Mouse (Mus musculus) kidney, adult 2 months (tissue): ENCODE measurements around the gene Pid1. TPM values are rescaled to one million over a fixed set of nuclear protein-coding genes. Genes with fewer than 3 reads are reported as not detected.
A peak's percentile ranks its signal among the peaks of the same experiment; 100 is the strongest.

ENCODE experiments used
- DNase-seq: peaks from one replicate; pipeline ENCODE4 v3.0.0; 2021
- H3K27ac ChIP-seq: fragments of 200-500 bp; 2 replicates; pipeline ENCODE4 v1.5.1; 2012; ENCODE audit warnings: low read depth, low read length, control low read depth, inconsistent platforms; ENCODE audit not compliant: insufficient read depth
- H3K27me3 ChIP-seq: fragments of 200-500 bp; replicated peaks from 2 replicates; pipeline ENCODE4 v1.6.1; 2012; ENCODE audit warnings: mild to moderate bottlenecking, moderate library complexity, low read length, inconsistent platforms; ENCODE audit not compliant: control insufficient read depth, insufficient read depth
- H3K36me3 ChIP-seq: fragments of 200-500 bp; 2 replicates; pipeline ENCODE4 v1.6.1; 2012; ENCODE audit warnings: mild to moderate bottlenecking, moderate library complexity, low read length, inconsistent platforms; ENCODE audit not compliant: control insufficient read depth, insufficient read depth
- H3K4me1 ChIP-seq: fragments of 200-500 bp; 2 replicates; pipeline ENCODE4 v1.6.1; 2011; ENCODE audit warnings: low read length; ENCODE audit not compliant: control insufficient read depth, insufficient read depth
- H3K4me3 ChIP-seq: fragments of 200-500 bp; 2 replicates; pipeline ENCODE4 v1.5.1; 2011; ENCODE audit warnings: mild to moderate bottlenecking, low read depth, low read length, control low read depth; ENCODE audit not compliant: insufficient read depth
- CTCF ChIP-seq: fragments of 200-500 bp; conservative IDR thresholded peaks from 2 replicates; pipeline ENCODE4 v1.5.1; 2011; ENCODE audit warnings: low read depth, mild to moderate bottlenecking, control low read depth, low read length, moderate library complexity, mixed read lengths; ENCODE audit not compliant: insufficient read depth, insufficient read length
- POLR2A ChIP-seq: fragments of 200-500 bp; IDR thresholded peaks from one replicate; pipeline ENCODE4 v1.6.1; 2011; ENCODE audit warnings: low read depth, low read length, control low read depth
- WGBS: fragments of 180-500 bp; shearing (Covaris S2); methylation state at CpG from one replicate; pipeline ENCODE4 v1.1.7; 2018; 5-methylcytosine and 5-hydroxymethylcytosine counted together
- polyA plus RNA-seq: library from polyadenylated mRNA; depleted of rRNA; stranded (reverse); fragments of >200 nt; gene quantifications from 2 replicates; pipeline ENCODE4 v1.2.3, GENCODE M21; 2012

Pid1 gene
- polyA plus RNA-seq, 1 experiment: 8.5 TPM

- no peak overlapping the region for H3K4me3 ChIP-seq
- no peaks in the 10 kb centered on the region for H3K36me3 ChIP-seq
- no peak for DNase-seq
- TF ChIP-seq CTCF (no peak), POLR2A (no peak)
- H3K4me1 ChIP-seq: peaks cover 9% of the 10 kb centered on the region; the same call in 1 of the 2 replicates
- WGBS: 84% methylated on average over 6 of the region's 6 CpGs
- no peak overlapping the region for H3K27ac ChIP-seq
- no peaks in the 10 kb centered on the region for H3K27me3 ChIP-seq
These were observed 114.1 kb downstream of the Pid1 start for GRCm38 (mm10) chr1:84249772-84250338.

- TF ChIP-seq POLR2A (no peak), CTCF (no peak)
- H3K27ac ChIP-seq: no peak overlapping the region
- DNase-seq: peak; percentile 18
- no peak overlapping the region for H3K4me3 ChIP-seq
- H3K36me3 ChIP-seq: no peaks in the 10 kb centered on the region
- 67% methylated on average over 3 of the region's 3 CpGs for WGBS
- no peaks in the 10 kb centered on the region for H3K27me3 ChIP-seq
- no peaks in the 10 kb centered on the region for H3K4me1 ChIP-seq
These were observed 116.9 kb downstream of the Pid1 start for GRCm38 (mm10) chr1:84247111-84247510.

- peak; percentile 19 for DNase-seq
- H3K4me3 ChIP-seq: no peak overlapping the region
- WGBS: 55% methylated on average over 4 of the region's 4 CpGs
- TF ChIP-seq CTCF (no peak), POLR2A (no peak)
- no peaks in the 10 kb centered on the region for H3K27me3 ChIP-seq
- no peaks in the 10 kb centered on the region for H3K36me3 ChIP-seq
- H3K4me1 ChIP-seq: no peaks in the 10 kb centered on the region; the same call in 1 of the 2 replicates
- H3K27ac ChIP-seq: no peak overlapping the region
These were observed 122.7 kb downstream of the Pid1 start for GRCm38 (mm10) chr1:84241192-84241828.

- DNase-seq: no peak
- 89% methylated on average over 2 of the region's 2 CpGs for WGBS
- TF ChIP-seq POLR2A: no peak
- no peak for TF ChIP-seq CTCF
- no peak overlapping the region for H3K4me3 ChIP-seq
- H3K36me3 ChIP-seq: no peaks in the 10 kb centered on the region
- H3K27ac ChIP-seq: no peak overlapping the region
- no peaks in the 10 kb centered on the region for H3K27me3 ChIP-seq
- no peaks in the 10 kb centered on the region; the same call in 1 of the 2 replicates for H3K4me1 ChIP-seq
These were observed 123.8 kb downstream of the Pid1 start for GRCm38 (mm10) chr1:84240203-84240602.

GRCm38 (mm10) chr1:84230431-84230830 is 133.5 kb downstream of the Pid1 start:
- no peak overlapping the region for H3K4me3 ChIP-seq
- 86% methylated on average over 2 of the region's 2 CpGs for WGBS
- DNase-seq: no peak
- H3K27ac ChIP-seq: no peak overlapping the region
- no peaks in the 10 kb centered on the region for H3K36me3 ChIP-seq
- H3K27me3 ChIP-seq: no peaks in the 10 kb centered on the region
- H3K4me1 ChIP-seq: no peaks in the 10 kb centered on the region
- TF ChIP-seq CTCF: no peak
- TF ChIP-seq POLR2A: no peak

GRCm38 (mm10) chr1:84225626-84226025 is 138.4 kb downstream of the Pid1 start:
- H3K36me3 ChIP-seq: no peaks in the 10 kb centered on the region
- no peaks in the 10 kb centered on the region for H3K27me3 ChIP-seq
- 61% methylated on average over 7 of the region's 7 CpGs for WGBS
- no peak overlapping the region for H3K4me3 ChIP-seq
- no peak overlapping the region for H3K27ac ChIP-seq
- DNase-seq: peak; percentile 60
- H3K4me1 ChIP-seq: no peaks in the 10 kb centered on the region
- TF ChIP-seq CTCF (no peak), POLR2A (no peak)

GRCm38 (mm10) chr1:84222051-84222450 is 141.9 kb downstream of the Pid1 start:
- no peaks in the 10 kb centered on the region for H3K27me3 ChIP-seq
- 89% methylated on average over 1 of the region's 1 CpGs for WGBS
- TF ChIP-seq CTCF (no peak), POLR2A (no peak)
- no peaks in the 10 kb centered on the region for H3K4me1 ChIP-seq
- no peak overlapping the region for H3K27ac ChIP-seq
- no peak overlapping the region for H3K4me3 ChIP-seq
- H3K36me3 ChIP-seq: no peaks in the 10 kb centered on the region
- DNase-seq: no peak
